Mouse (Mus musculus) olfactory bulb, adult 2 months (tissue): ENCODE results near the gene Ugt1a9.

Source experiments
- CTCF ChIP-seq: fragments of 200-500 bp; IDR thresholded peaks from 2 replicates; pipeline ENCODE4 v1.5.1; 2012; ENCODE audit warnings: low read depth, mild to moderate bottlenecking, low read length, moderate library complexity; ENCODE audit not compliant: insufficient read depth
- POLR2A ChIP-seq: fragments of 200-500 bp; IDR thresholded peaks from 2 replicates; pipeline ENCODE4 v1.6.1; 2012; ENCODE audit warnings: mild to moderate bottlenecking, low read depth, low read length, moderate library complexity; ENCODE audit not compliant: insufficient read depth

GRCm38 (mm10) chr1:88266123-88266522 is 195.5 kb downstream of the Ugt1a9 start:
- TF ChIP-seq POLR2A (no peak), CTCF (no peak)
